Mouse (Mus musculus) small intestine, adult 2 months (tissue): Measurements from ENCODE around the gene Rras. TPM values are rescaled to one million over a fixed set of nuclear protein-coding genes. Genes with fewer than 3 reads are reported as not detected.
A peak's percentile ranks its signal among the peaks of the same experiment; 100 is the strongest.

ENCODE experiments used
- H3K27ac ChIP-seq: fragments of 200-500 bp; 2 replicates; pipeline ENCODE4 v1.5.1; 2012; ENCODE audit warnings: low read depth, low read length, control low read depth, inconsistent platforms; ENCODE audit not compliant: insufficient read depth
- H3K27me3 ChIP-seq: fragments of 200-500 bp; 2 replicates; pipeline ENCODE4 v1.6.1; 2012; ENCODE audit warnings: mild to moderate bottlenecking, moderate library complexity, low read length, inconsistent platforms; ENCODE audit not compliant: control insufficient read depth, insufficient read depth
- H3K36me3 ChIP-seq: fragments of 200-500 bp; 2 replicates; pipeline ENCODE4 v1.6.1; 2012; ENCODE audit warnings: mild to moderate bottlenecking, low read length, control low read depth, inconsistent platforms; ENCODE audit not compliant: control insufficient read depth, insufficient read depth
- H3K4me1 ChIP-seq: fragments of 200-500 bp; 2 replicates; pipeline ENCODE4 v1.6.1; 2012; ENCODE audit warnings: low read length, inconsistent platforms, mixed read lengths; ENCODE audit not compliant: control insufficient read depth, insufficient read depth, insufficient read length
- H3K4me3 ChIP-seq: fragments of 200-500 bp; 2 replicates; pipeline ENCODE4 v1.5.1; 2012; ENCODE audit warnings: low read depth, mild to moderate bottlenecking, control low read depth, inconsistent platforms, low read length, moderate library complexity
- CTCF ChIP-seq: fragments of 200-500 bp; IDR thresholded peaks from 2 replicates; pipeline ENCODE4 v1.5.1; 2012; ENCODE audit warnings: low read depth, mild to moderate bottlenecking, control low read depth, inconsistent platforms, low read length, moderate library complexity, mixed read lengths; ENCODE audit not compliant: insufficient replicate concordance, insufficient read length; ENCODE audit errors: extremely low read depth
- POLR2A ChIP-seq: fragments of 200-500 bp; IDR thresholded peaks from 2 replicates; pipeline ENCODE4 v1.6.1; 2012; ENCODE audit warnings: low read depth, mild to moderate bottlenecking, control low read depth, inconsistent platforms, low read length, moderate library complexity
- WGBS: fragments of 180-500 bp; shearing (Covaris S2); methylation state at CpG from one replicate; pipeline ENCODE4 v1.1.7; 2018; 5-methylcytosine and 5-hydroxymethylcytosine counted together
- polyA plus RNA-seq: library from polyadenylated mRNA; depleted of rRNA; stranded (reverse); fragments of >200 nt; gene quantifications from 2 replicates; pipeline ENCODE4 v1.2.3, GENCODE M21; 2012

Rras gene
- polyA plus RNA-seq, 1 experiment: 67.9 TPM

GRCm38 (mm10) chr7:44986879-44987718, 30.7 kb upstream of the Rras start:
- TF ChIP-seq POLR2A (no peak), CTCF (no peak)
- H3K27me3 ChIP-seq: no peaks in the 10 kb centered on the region
- under 1% methylated on average over 29 of the region's 29 CpGs for WGBS

GRCm38 (mm10) chr7:44996672-44997071, 21.1 kb upstream of the Rras start:
- TF ChIP-seq CTCF (no peak), POLR2A (no peak)
- Histone ChIP-seq H3K36me3 (peaks cover 31% of the 10 kb centered on the region), H3K27me3 (no peaks in the 10 kb centered on the region), H3K27ac (no peak overlapping the region), H3K4me1 (peaks cover 10% of the 10 kb centered on the region), H3K4me3 (peak overlapping the region; percentile 75)
- 11% methylated on average over 10 of the region's 10 CpGs for WGBS

More at GRCm38 (mm10) chr7:44986879-44987718, 30.7 kb upstream of the Rras start:
- Histone ChIP-seq H3K4me1 (peaks cover 5% of the 10 kb centered on the region), H3K4me3 (peak overlapping the region; percentile 76), H3K27ac (peak overlapping the region; percentile 84), H3K36me3 (peaks cover 8% of the 10 kb centered on the region)

GRCm38 (mm10) chr7:44997231-44997939, 20.4 kb upstream of the Rras start, which contains the start of gene Irf3:
Gene Irf3, plus strand, starts transcription at chr7:44997648.
- TF ChIP-seq POLR2A (peak; percentile 82), CTCF (no peak)
- H3K27me3 ChIP-seq: no peaks in the 10 kb centered on the region
- H3K4me1 ChIP-seq: peaks cover 10% of the 10 kb centered on the region
- peaks cover 35% of the 10 kb centered on the region for H3K36me3 ChIP-seq
- under 1% methylated on average over 43 of the region's 43 CpGs for WGBS
- peak within 1 kb of the TSS; percentile 75 for H3K4me3 ChIP-seq
- H3K27ac ChIP-seq: peak within 1 kb of the TSS; percentile 70

GRCm38 (mm10) chr7:44997940-44998428, 19.8 kb upstream of the Rras start:
- H3K4me3 ChIP-seq: peak overlapping the region; percentile 75
- TF ChIP-seq POLR2A (no peak), CTCF (no peak)
- H3K36me3 ChIP-seq: peaks cover 36% of the 10 kb centered on the region
- H3K27ac ChIP-seq: peak overlapping the region; percentile 70
- H3K4me1 ChIP-seq: peaks cover 10% of the 10 kb centered on the region
- H3K27me3 ChIP-seq: no peaks in the 10 kb centered on the region
- 1% methylated on average over 15 of the region's 15 CpGs for WGBS

GRCm38 (mm10) chr7:44998501-44998955, 19.2 kb upstream of the Rras start, which contains the start of gene Bcl2l12:
Gene Bcl2l12, minus strand, starts transcription at chr7:44998712.
- Histone ChIP-seq H3K27me3 (no peaks in the 10 kb centered on the region), H3K4me3 (peak within 1 kb of the TSS; percentile 75), H3K36me3 (peaks cover 41% of the 10 kb centered on the region), H3K4me1 (peaks cover 10% of the 10 kb centered on the region), H3K27ac (peak within 1 kb of the TSS; percentile 70)
- TF ChIP-seq POLR2A (no peak), CTCF (no peak)
- WGBS: under 1% methylated on average over 18 of the region's 18 CpGs

- H3K27me3 ChIP-seq: no peaks in the 10 kb centered on the region
- H3K27ac ChIP-seq: no peak overlapping the region
- WGBS: 69% methylated on average over 11 of the region's 11 CpGs
- no peak overlapping the region for H3K4me3 ChIP-seq
- H3K36me3 ChIP-seq: peaks cover 46% of the 10 kb centered on the region
- TF ChIP-seq POLR2A: no peak
- no peak for TF ChIP-seq CTCF
- H3K4me1 ChIP-seq: peaks cover 10% of the 10 kb centered on the region
These were observed 18.0 kb upstream of the Rras start for GRCm38 (mm10) chr7:44999753-45000152.
